In genomic region chr2:33980884-33981283, GRCm38 (mm10) we compare ENCODE assay signal across 14 mouse cellular contexts.
DNase-seq lines count a peak whose midpoint lies in the region.
"Had no signal": no experiment of that assay in that cellular context is flagged by ENCODE, and none has a peak within 500 bp of the region (broad histone marks: within the 10 kb centered on the region; RNA-seq: fewer than 3 reads in every experiment).

No protein-coding gene starts in this region.

- DNase-seq in heart, adult 11 months = peak; percentile 71
- DNase-seq in heart, postnatal 36 days = no peak
- DNase-seq in right cerebral cortex, postnatal 4 days = peak; percentile 1
- no peak for DNase-seq in right cerebral cortex, postnatal 10 days (ENCODE audit: low spot score in 2 of 2)
- DNase-seq in thymus, postnatal 14 days = peak; percentile 1
- DNase-seq in thymus, postnatal 4 days = no peak
- DNase-seq: adrenal gland, adult 8-10 months; adrenal gland, postnatal 14 days; adrenal gland, postnatal 36 days; B cell, adult 2 months; cerebellum, adult 11-12 months; cerebellum, adult 2 months; cerebellum, adult 9-10 months; cerebellum, postnatal 25 days had no signal

- intact Hi-C loops in heart, postnatal 36 days (cut with DNase I) = no loop called here

Comparison
In these comparisons a context has a peak if more than half of its experiments do, and no peak if none do; other contexts are left out.
1. DNase-seq: peak in heart, adult 11 months (single experiment), right cerebral cortex, postnatal 4 days (single experiment) and thymus, postnatal 14 days (single experiment); none in heart, postnatal 36 days (0 of 2), right cerebral cortex, postnatal 10 days (0 of 2) and thymus, postnatal 4 days (single experiment).